In genomic region chr2:75702588-75702976, GRCm38 (mm10) we compare ENCODE assay signal across 8 mouse cellular contexts. TPM values are rescaled to one million over a fixed set of nuclear protein-coding genes. Genes with fewer than 3 reads are reported as not detected.
DNase-seq lines count a peak whose midpoint lies in the region; ATAC-seq and TF ChIP-seq lines count a peak whose summit lies in the region.

No protein-coding gene starts in this region.

- peaks cover 48% of the 10 kb centered on the region for H3K4me1 ChIP-seq in lung, embryonic 16.5 days (replicated peaks; ENCODE audit: control insufficient read depth, insufficient read depth, low read length)
- peaks cover 44% of the 10 kb centered on the region for H3K4me1 ChIP-seq in embryonic facial prominence, embryonic 15.5 days
- peaks cover 21% of the 10 kb centered on the region for H3K4me1 ChIP-seq in small intestine, adult 2 months (ENCODE audit: control insufficient read depth, insufficient read depth, insufficient read length, low read length)

- 4% methylated on average over 5 of the region's 5 CpGs for WGBS in lung, embryonic 16.5 days
- 9% methylated on average over 5 of the region's 5 CpGs for WGBS in embryonic facial prominence, embryonic 15.5 days
- 6% methylated on average over 5 of the region's 5 CpGs for WGBS in small intestine, adult 2 months

- H3K27me3 ChIP-seq in lung, embryonic 16.5 days (ENCODE audit: control insufficient read depth, insufficient read depth, low read depth, low read length) = no peaks in the 10 kb centered on the region
- no peaks in the 10 kb centered on the region for H3K27me3 ChIP-seq in embryonic facial prominence, embryonic 15.5 days
- H3K27me3 ChIP-seq in small intestine, adult 2 months (ENCODE audit: control insufficient read depth, insufficient read depth, low read length) = no peaks in the 10 kb centered on the region

- TF ChIP-seq POLR2A in small intestine, adult 2 months (IDR thresholded peaks at IDR 0.05; ENCODE audit: low read depth, low read length) = no peak

- H3K36me3 ChIP-seq in lung, embryonic 16.5 days (ENCODE audit: control insufficient read depth, insufficient read depth, low read length) = no peaks in the 10 kb centered on the region; the same call in 1 of the 2 replicates
- no peaks in the 10 kb centered on the region for H3K36me3 ChIP-seq in embryonic facial prominence, embryonic 15.5 days
- peaks cover 16% of the 10 kb centered on the region for H3K36me3 ChIP-seq in small intestine, adult 2 months (ENCODE audit: control insufficient read depth, insufficient read depth, low read length)

- H3K4me3 ChIP-seq in lung, embryonic 16.5 days (ENCODE audit: low read length) = peak overlapping the region; percentile 99
- peak overlapping the region; percentile 89 for H3K4me3 ChIP-seq in embryonic facial prominence, embryonic 15.5 days (replicated peaks)
- peak overlapping the region; percentile 87; the same call in 1 of the 2 replicates for H3K4me3 ChIP-seq in small intestine, adult 2 months (ENCODE audit: low read depth, low read length)

- DNase-seq in lung, adult 18-20 months = no peak
- DNase-seq in kidney, postnatal 36 days = peak; percentile 40 to 68
- no peak for DNase-seq in right cerebral cortex, adult 18-20 months
- no peak for DNase-seq in cerebellum, postnatal 10 days
- no peak for DNase-seq in frontal cortex, postnatal 14 days (ENCODE audit: low spot score in 2 of 2)

- TF ChIP-seq CTCF in small intestine, adult 2 months (IDR thresholded peaks at IDR 0.05; ENCODE audit: extremely low read depth, insufficient read length, insufficient replicate concordance, low read depth, low read length) = no peak

- peak overlapping the region; percentile 97 for H3K9ac ChIP-seq in lung, embryonic 16.5 days (ENCODE audit: low read length)
- H3K9ac ChIP-seq in embryonic facial prominence, embryonic 15.5 days = peak overlapping the region; percentile 82

- ATAC-seq in lung, embryonic 16.5 days (ENCODE audit: low read depth) = no peak
- no peak for ATAC-seq in embryonic facial prominence, embryonic 15.5 days (ENCODE audit: insufficient number of reproducible peaks, low FRiP score, low TSS enrichment, low read depth)

- peak overlapping the region; percentile 91 for H3K4me2 ChIP-seq in lung, embryonic 16.5 days (ENCODE audit: low read depth, low read length)
- H3K4me2 ChIP-seq in embryonic facial prominence, embryonic 15.5 days (replicated peaks) = peak overlapping the region; percentile 83

- H3K9me3 ChIP-seq in lung, embryonic 16.5 days (ENCODE audit: control insufficient read depth, low read length) = no peaks in the 10 kb centered on the region
- H3K9me3 ChIP-seq in embryonic facial prominence, embryonic 15.5 days (replicated peaks) = no peaks in the 10 kb centered on the region

- peak overlapping the region; percentile 99 for H3K27ac ChIP-seq in lung, embryonic 16.5 days (ENCODE audit: low read length)
- peak overlapping the region; percentile 98 for H3K27ac ChIP-seq in embryonic facial prominence, embryonic 15.5 days (replicated peaks)
- H3K27ac ChIP-seq in small intestine, adult 2 months (ENCODE audit: insufficient read depth, low read depth, low read length) = peak overlapping the region; percentile 100

RNA-seq across cellular contexts. Expression of gene Nfe2l2, which starts 1.9 kb away (rescaled TPM):
- 134 and 137 TPM in 2 replicates for polyA plus RNA-seq in lung, embryonic 16.5 days (2015; fragmentation: Nextera tagmentation; extraction: Ambion mirVana)
- 50.7 and 56.1 TPM in 2 replicates for polyA plus RNA-seq in embryonic facial prominence, embryonic 15.5 days (2015; fragmentation: Nextera tagmentation; extraction: Ambion mirVana)
- 42.5 and 62.5 TPM in 2 replicates for polyA plus RNA-seq in small intestine, adult 2 months (2012; rRNA removed)

RNA-seq across cellular contexts. Expression of gene Hnrnpa3, which starts 43.5 kb away (rescaled TPM):
- 298 and 346 TPM in 2 replicates for polyA plus RNA-seq in lung, embryonic 16.5 days (2015; fragmentation: Nextera tagmentation; extraction: Ambion mirVana)
- 242 and 268 TPM in 2 replicates for polyA plus RNA-seq in embryonic facial prominence, embryonic 15.5 days (2015; fragmentation: Nextera tagmentation; extraction: Ambion mirVana)
- polyA plus RNA-seq in small intestine, adult 2 months (2012; rRNA removed) = 4.4 and 9.0 TPM in 2 replicates

Comparison
In these comparisons a context has a peak if more than half of its experiments do, and no peak if none do; other contexts are left out.
1. DNase-seq: peak in kidney, postnatal 36 days (2 of 2); none in lung, adult 18-20 months (0 of 2), right cerebral cortex, adult 18-20 months (single experiment), cerebellum, postnatal 10 days (0 of 2) and frontal cortex, postnatal 14 days (0 of 2).
2. RNA of gene Hnrnpa3, which starts 43.5 kb away (polyA plus RNA-seq): 298 to 346 TPM in lung, embryonic 16.5 days and 242 to 268 TPM in embryonic facial prominence, embryonic 15.5 days; 4.4 to 9.0 TPM in small intestine, adult 2 months; every median in the first group is over 10 times any median in the second.
3. Peak in every context shown above with its lines, with median percentiles within 50 percentile points of each other: H3K27ac ChIP-seq and H3K4me3 ChIP-seq.